Mouse (Mus musculus) CH12.LX (cell line): ENCODE measurements around the gene Net1. TPM values are rescaled to one million over a fixed set of nuclear protein-coding genes. Genes with fewer than 3 reads are reported as not detected.

Experiments
- DNase-seq: peaks from one replicate; pipeline ENCODE4 v3.0.0-alpha.2; 2013; ENCODE audit errors: extremely low read depth
- H3K27ac ChIP-seq: 2 replicates; pipeline ENCODE4 v1.5.1; 2012; ENCODE audit warnings: low read depth, mild to moderate bottlenecking, control low read depth, moderate library complexity; ENCODE audit not compliant: insufficient read depth
- H3K27me3 ChIP-seq: replicated peaks from 2 replicates; pipeline ENCODE3; 2012; ENCODE audit warnings: inconsistent platforms
- H3K36me3 ChIP-seq, 2 experiments: replicated peaks in 1 of 2; 2 replicates each; pipeline versions ENCODE3 to v1.6.1; 2012; ENCODE audit warnings: inconsistent platforms in 1 of 2, low read length in 1 of 2, mild to moderate bottlenecking in 1 of 2, mixed read lengths in 1 of 2, moderate library complexity in 1 of 2; ENCODE audit not compliant: control insufficient read depth in 1 of 2, insufficient read depth in 1 of 2
- H3K4me1 ChIP-seq, 2 experiments: 2 replicates each; pipeline ENCODE4 v1.6.1; 2012; ENCODE audit warnings: inconsistent platforms in 1 of 2, moderate library complexity in 1 of 2; ENCODE audit not compliant: insufficient read depth in 2 of 2, control insufficient read depth in 1 of 2
- H3K4me2 ChIP-seq: 2 replicates; pipeline ENCODE4 v1.6.1; 2012; ENCODE audit warnings: low read depth, mild to moderate bottlenecking, control low read depth; ENCODE audit not compliant: poor library complexity, insufficient read depth, severe bottlenecking
- H3K4me3 ChIP-seq, 3 experiments: fragments of 150-350 bp in 1 of 3; sonication (generic) in 1 of 3; replicated peaks in 1 of 3; 2 replicates each; pipeline versions ENCODE3 to v1.5.1; 2011 to 2012; ENCODE audit warnings: low read depth in 2 of 3, low read length in 2 of 3, mild to moderate bottlenecking in 2 of 3, moderate library complexity in 2 of 3, control low read depth in 1 of 3, improper control_type of control experiment in 1 of 3, inconsistent platforms in 1 of 3, mixed read lengths in 1 of 3; ENCODE audit not compliant: poor library complexity in 1 of 3
- H3K79me2 ChIP-seq: replicated peaks from 2 replicates; pipeline ENCODE4 v1.6.1; 2012; ENCODE audit warnings: mild to moderate bottlenecking, moderate library complexity; ENCODE audit not compliant: control insufficient read depth, poor library complexity, insufficient read depth, severe bottlenecking; ENCODE audit errors: extremely low read depth
- H3K9ac ChIP-seq: 2 replicates; pipeline ENCODE4 v1.6.1; 2012; ENCODE audit warnings: low read depth, mild to moderate bottlenecking, control low read depth, moderate library complexity; ENCODE audit not compliant: insufficient read depth
- H3K9me3 ChIP-seq: replicated peaks from 2 replicates; pipeline ENCODE3; 2012; ENCODE audit warnings: low read length, inconsistent platforms, mixed read lengths
- ELF1 ChIP-seq: IDR thresholded peaks from 2 replicates; pipeline ENCODE4 v1.6.1; 2014; ENCODE audit warnings: low read depth, mild to moderate bottlenecking, inconsistent platforms, low read length, improper control_type of control experiment
- ETS1 ChIP-seq: conservative IDR thresholded peaks from 2 replicates; pipeline ENCODE4 v1.6.1; 2012; ENCODE audit warnings: low read depth, mild to moderate bottlenecking, inconsistent platforms, low read length, improper control_type of control experiment, moderate library complexity
- GABPA ChIP-seq: IDR thresholded peaks from 2 replicates; pipeline ENCODE4 v1.6.1; 2012; ENCODE audit warnings: low read depth, low read length, improper control_type of control experiment, inconsistent platforms; ENCODE audit not compliant: insufficient replicate concordance
- HCFC1 ChIP-seq: IDR thresholded peaks from 2 replicates; pipeline ENCODE4 v1.6.1; 2012; ENCODE audit warnings: low read depth, mild to moderate bottlenecking, inconsistent platforms, low read length, improper control_type of control experiment
- KAT2A ChIP-seq: IDR thresholded peaks from 2 replicates; pipeline ENCODE4 v1.6.1; 2012; ENCODE audit warnings: low read length, improper control_type of control experiment, inconsistent platforms; ENCODE audit not compliant: insufficient replicate concordance
- MAZ ChIP-seq: IDR thresholded peaks from 2 replicates; pipeline ENCODE4 v1.6.1; 2012; ENCODE audit warnings: low read depth, mild to moderate bottlenecking, inconsistent platforms, low read length, improper control_type of control experiment, moderate library complexity
- MEF2A ChIP-seq: IDR thresholded peaks from 2 replicates; pipeline ENCODE4 v1.6.1; 2014; ENCODE audit warnings: low read depth, mild to moderate bottlenecking, inconsistent platforms, low read length, improper control_type of control experiment, borderline replicate concordance
- NELFE ChIP-seq: IDR thresholded peaks from 2 replicates; pipeline ENCODE4 v1.6.1; 2011; ENCODE audit warnings: low read depth, low read length, improper control_type of control experiment
- PAX5 ChIP-seq: IDR thresholded peaks from 2 replicates; pipeline ENCODE4 v1.6.1; 2012; ENCODE audit warnings: low read length, inconsistent platforms, mixed read lengths
- POLR2AphosphoS2 ChIP-seq: IDR thresholded peaks from 2 replicates; pipeline ENCODE4 v1.6.1; 2011; ENCODE audit warnings: low read depth, low read length, improper control_type of control experiment
- SMC3 ChIP-seq: IDR thresholded peaks from 2 replicates; pipeline ENCODE4 v1.6.1; 2011; ENCODE audit warnings: low read depth, low read length, improper control_type of control experiment
- dilution Hi-C: fragments of 300-500 bp; cut with MboI; formaldehyde crosslinking; loops from 2 replicates; pipeline ENCODE4 v1.14.3; 2020; ENCODE audit warnings: low sequenced_read_pairs; ENCODE audit not compliant: extremely low pct_unique_long_range_greater_than_20kb, extremely low pct_ligation_motif_present
- in situ Hi-C: fragments of 300-500 bp; cut with MboI; formaldehyde crosslinking; loops from 3 replicates; pipeline ENCODE4 v1.14.3; 2019; ENCODE audit warnings: low sequenced_read_pairs, low pct_ligation_motif_present, low pct_unique_long_range_greater_than_20kb, mixed read lengths
- polyA plus RNA-seq: library from polyadenylated mRNA; unstranded; fragments of >175 nt; gene quantifications from 2 replicates; pipeline ENCODE4 v1.2.1, GENCODE M21; 2012; ENCODE audit warnings: low read depth; ENCODE audit not compliant: insufficient read length
- total RNA-seq, 2 experiments: library from RNA; depleted of rRNA; stranded (reverse); fragments of 300-350 nt in 1 of 2; fragments of >200 nt in 1 of 2; gene quantifications; 2 replicates each; pipeline ENCODE4 v1.2.3; 2012 to 2014

Net1 gene
- total and polyA plus RNA-seq, 3 experiments: 15.7 to 46.4 (median 22.7) TPM

DNA sequence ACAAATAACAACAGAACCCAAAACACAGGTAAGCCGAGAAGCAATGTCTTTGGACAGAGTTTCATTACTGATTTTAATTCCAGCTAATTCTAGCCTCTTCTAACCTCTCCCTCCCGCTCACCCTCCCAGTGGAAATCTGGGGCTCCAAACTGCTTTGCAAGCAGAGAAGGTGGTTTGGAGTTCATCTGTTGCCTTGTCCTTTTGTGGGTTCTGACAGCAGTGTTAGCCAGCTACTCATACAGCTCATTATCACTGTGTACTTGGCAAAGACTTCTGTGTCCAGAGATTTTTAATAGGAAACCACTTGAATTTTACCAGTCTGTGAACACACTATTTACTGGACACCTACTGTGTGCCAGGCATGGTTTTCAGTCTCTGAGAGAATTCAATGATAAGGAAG is 27.2 kb upstream of the Net1 start, which contains the start of gene Ucn3:
TSS of gene Ucn3 (minus strand) at position 101 of the 400 bp plus-strand sequence.
- no peaks in the 10 kb centered on the region for H3K9me3 ChIP-seq
- no peak within 1 kb of the TSS for H3K9ac ChIP-seq
- H3K36me3 ChIP-seq: no peaks in the 10 kb centered on the region
- H3K4me3 ChIP-seq: no peak within 1 kb of the TSS
- DNase-seq: no peak
- H3K79me2 ChIP-seq: no peaks in the 10 kb centered on the region
- no peak within 1 kb of the TSS for H3K4me2 ChIP-seq
- dilution Hi-C loops: no loop called here
- in situ Hi-C loops: no loop called here
- H3K4me1 ChIP-seq: peaks cover 0 to 5% of the 10 kb centered on the region in 2 experiments; a peak in 2 of 4 replicates
- no peak within 1 kb of the TSS for H3K27ac ChIP-seq
- H3K27me3 ChIP-seq: no peaks in the 10 kb centered on the region
- TF ChIP-seq ELF1: no peak
- TF ChIP-seq PAX5: no peak
- TF ChIP-seq SMC3: no peak
- no peak for TF ChIP-seq ETS1
- TF ChIP-seq NELFE: no peak
- TF ChIP-seq MEF2A: no peak
- no peak for TF ChIP-seq HCFC1
- no peak for TF ChIP-seq POLR2AphosphoS2

DNA sequence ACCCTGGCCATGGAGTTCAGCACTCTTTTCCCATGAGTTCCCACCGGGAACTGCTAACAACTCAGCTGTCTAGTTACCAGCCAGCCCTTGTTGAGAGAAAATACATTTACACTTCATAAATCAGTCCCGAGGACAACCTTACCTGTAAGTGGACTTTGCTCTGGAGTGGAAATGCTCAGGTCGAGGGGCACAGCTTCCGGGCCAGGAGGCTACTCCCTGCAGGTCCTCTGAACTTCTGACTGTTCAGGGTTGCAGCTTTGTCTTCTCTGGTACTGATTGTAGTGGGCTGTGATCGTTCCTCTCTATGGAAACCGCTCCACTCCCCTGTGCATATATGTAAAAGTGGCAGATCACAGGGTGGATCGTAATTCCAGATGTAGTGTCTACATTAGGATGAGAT is 26.7 kb upstream of the Net1 start:
- Histone ChIP-seq H3K27ac (no peak overlapping the region), H3K4me3 (no peak overlapping the region), H3K4me2 (no peak overlapping the region), H3K4me1 (peaks cover 0 to 5% of the 10 kb centered on the region in 2 experiments; a peak in 2 of 4 replicates), H3K27me3 (no peaks in the 10 kb centered on the region), H3K36me3 (no peaks in the 10 kb centered on the region), H3K9me3 (no peaks in the 10 kb centered on the region), H3K9ac (no peak overlapping the region), H3K79me2 (no peaks in the 10 kb centered on the region)
- in situ Hi-C loops (no loop called here), dilution Hi-C loops (no loop called here)
- TF ChIP-seq SMC3 (no peak), MAZ (no peak)
- DNase-seq: no peak

DNA sequence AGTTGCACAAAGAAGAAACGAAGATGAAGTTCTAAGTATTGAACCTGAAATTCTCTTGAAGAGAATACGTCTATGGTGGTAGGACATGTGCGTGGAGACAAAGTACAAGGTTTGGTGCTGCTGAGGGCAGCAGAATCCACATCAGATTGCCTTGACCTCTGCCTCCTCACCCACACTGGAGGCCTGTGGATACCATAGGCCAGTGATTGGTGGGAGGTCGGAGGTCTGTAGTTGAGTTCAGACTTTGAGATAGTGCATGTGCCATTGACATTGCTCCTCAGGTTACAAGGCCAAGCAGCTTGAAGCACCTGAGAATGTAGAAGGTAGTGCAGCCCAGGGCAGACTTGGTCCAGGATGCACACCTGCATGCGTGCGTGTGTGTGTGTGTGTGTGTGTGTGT is 8.0 kb upstream of the Net1 start:
- no peaks in the 10 kb centered on the region for H3K27me3 ChIP-seq
- no peaks in the 10 kb centered on the region for H3K36me3 ChIP-seq
- no peaks in the 10 kb centered on the region for H3K9me3 ChIP-seq
- H3K4me2 ChIP-seq: no peak overlapping the region
- no peak overlapping the region for H3K9ac ChIP-seq
- TF ChIP-seq KAT2A (no peak), GABPA (no peak), HCFC1 (no peak)
- dilution Hi-C loops: no loop called here
- DNase-seq: no peak
- H3K27ac ChIP-seq: no peak overlapping the region
- no peak overlapping the region for H3K4me3 ChIP-seq
- H3K4me1 ChIP-seq: no peaks in the 10 kb centered on the region
- H3K79me2 ChIP-seq: no peaks in the 10 kb centered on the region
- in situ Hi-C loops: no loop called here
